Mouse (Mus musculus): ENCODE measurements at regions not wholly inside any gene's neighbourhood (a gene's known extent, or its start where the extent isn't known, plus 50 kb on each side); places are given as distances from the start of the nearest gene placed in this dataset.

- TF ChIP-seq CTCF (IDR thresholded peaks at IDR 0.05; ENCODE audit: low read depth) (no peak), EP300 (optimal IDR thresholded peaks at IDR 0.05) (no peak)
Observed at GRCm38 (mm10) chr4:31328798-31329197, 635.1 kb upstream of the Map3k7 start.
